Mouse (Mus musculus): ENCODE measurements at regions not wholly inside any gene's neighbourhood (a gene's known extent, or its start where the extent isn't known, plus 50 kb on each side); places are given as distances from the start of the nearest gene placed in this dataset.

DNA sequence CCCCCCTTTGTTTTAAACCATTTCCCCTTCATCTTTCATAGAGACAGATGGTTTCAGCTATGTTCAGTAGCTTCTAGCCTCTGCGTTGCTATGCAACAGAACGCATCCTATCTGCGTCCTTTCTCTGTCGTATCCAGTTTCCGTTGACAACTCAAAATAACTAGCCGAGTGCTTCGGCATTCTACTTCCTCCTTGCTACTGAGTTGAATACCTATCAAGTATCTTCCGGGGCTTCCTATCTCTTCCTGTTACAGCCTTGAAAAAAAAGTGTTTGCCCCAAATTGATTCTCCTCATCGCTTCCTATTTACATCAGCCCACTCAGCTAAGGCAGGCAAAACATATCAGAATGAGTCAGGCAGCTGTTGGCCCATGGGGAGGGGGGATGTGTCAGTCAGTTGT is 114.5 kb upstream of the Nr5a2 start:
- no peaks in the 10 kb centered on the region for H3K9me3 ChIP-seq (replicated peaks; ENCODE audit: control insufficient read depth, low read length)
- WGBS (ENCODE audit: insufficient replicate concordance): 4% methylated on average over 9 of the region's 9 CpGs
- peak; percentile 63 for ATAC-seq (ENCODE audit: low read depth)

DNA sequence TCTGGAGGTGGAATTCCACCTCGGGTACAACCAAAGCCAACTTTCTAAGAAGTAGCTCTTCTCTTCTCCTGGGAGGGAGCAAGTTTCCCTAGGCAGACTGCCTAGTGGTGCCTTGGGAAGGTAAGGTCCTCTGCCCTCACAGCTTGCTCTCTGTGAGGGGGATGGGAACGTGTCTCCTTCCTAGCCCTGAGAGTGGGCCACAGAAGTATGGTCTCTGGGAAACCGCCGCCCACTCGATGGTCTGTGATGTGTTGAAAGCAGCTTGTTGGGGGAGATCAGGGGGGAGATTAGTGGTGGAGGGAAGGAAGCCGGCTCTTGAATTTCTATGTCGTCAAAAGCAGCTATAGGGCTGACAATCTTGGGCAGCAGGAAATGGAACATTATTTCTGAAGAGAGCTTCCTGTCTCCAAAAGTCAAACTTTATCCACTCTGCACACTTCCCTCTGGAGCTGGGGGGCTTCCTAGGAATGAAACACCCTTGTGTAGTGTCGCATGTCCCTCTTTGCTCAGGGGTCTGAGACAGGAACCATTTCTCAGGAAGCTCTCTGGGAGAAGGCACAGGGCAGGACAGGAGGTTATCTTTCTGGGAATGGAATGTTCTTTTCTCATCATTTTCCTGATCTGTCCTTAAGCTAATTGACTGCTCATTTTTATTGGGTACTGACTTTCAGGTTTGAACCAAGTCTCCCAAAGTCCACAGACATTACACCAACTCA is 113.8 kb upstream of the Nr5a2 start:
- Histone ChIP-seq H3K27ac (ENCODE audit: low read length) (no peak overlapping the region), H3K9me3 (replicated peaks; ENCODE audit: control insufficient read depth, low read length) (no peaks in the 10 kb centered on the region), H3K27me3 (ENCODE audit: control insufficient read depth, insufficient read depth, low read depth, low read length) (no peaks in the 10 kb centered on the region), H3K4me2 (ENCODE audit: low read depth, low read length) (no peak overlapping the region), H3K9ac (ENCODE audit: low read depth, low read length) (no peak overlapping the region), H3K4me1 (ENCODE audit: control insufficient read depth, low read depth, low read length) (no peaks in the 10 kb centered on the region), H3K4me3 (ENCODE audit: low read depth, low read length) (no peak overlapping the region), H3K36me3 (ENCODE audit: control insufficient read depth, insufficient read depth) (no peaks in the 10 kb centered on the region)
- WGBS (ENCODE audit: insufficient replicate concordance): 14% methylated on average over 8 of the region's 8 CpGs
- peak; percentile 68 for ATAC-seq (ENCODE audit: low read depth)

More for the DNA sequence above, 114.5 kb upstream of the Nr5a2 start:
- Histone ChIP-seq H3K4me3 (ENCODE audit: low read depth, low read length) (no peak overlapping the region), H3K27me3 (ENCODE audit: control insufficient read depth, insufficient read depth, low read depth, low read length) (no peaks in the 10 kb centered on the region), H3K4me1 (ENCODE audit: control insufficient read depth, low read depth, low read length) (no peaks in the 10 kb centered on the region), H3K27ac (ENCODE audit: low read length) (no peak overlapping the region), H3K36me3 (ENCODE audit: control insufficient read depth, insufficient read depth) (no peaks in the 10 kb centered on the region), H3K9ac (ENCODE audit: low read depth, low read length) (no peak overlapping the region), H3K4me2 (ENCODE audit: low read depth, low read length) (no peak overlapping the region)

DNA sequence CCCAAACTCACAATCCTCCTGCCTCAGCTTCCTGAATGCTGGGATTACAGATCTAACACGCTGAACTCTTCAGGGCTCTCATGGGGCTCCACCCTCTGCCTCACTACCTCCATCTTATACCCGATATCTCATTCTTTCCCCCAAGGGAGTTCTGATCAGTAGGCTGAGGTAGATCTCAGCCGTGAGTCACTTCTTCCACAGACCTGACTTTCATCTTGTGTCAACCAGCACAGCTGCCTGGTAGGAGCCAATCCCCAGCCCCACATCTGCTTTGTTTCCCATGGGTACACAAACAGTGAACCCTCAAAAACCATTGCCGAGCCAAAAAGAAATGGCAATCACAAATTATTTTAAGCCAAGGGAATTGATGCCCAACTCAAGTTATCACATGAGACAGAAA is 100.7 kb upstream of the Nr5a2 start:
- Histone ChIP-seq H3K4me2 (ENCODE audit: low read depth, low read length) (no peak overlapping the region), H3K4me3 (ENCODE audit: low read depth, low read length) (no peak overlapping the region), H3K9me3 (replicated peaks; ENCODE audit: control insufficient read depth, low read length) (no peaks in the 10 kb centered on the region), H3K36me3 (ENCODE audit: control insufficient read depth, insufficient read depth) (no peaks in the 10 kb centered on the region), H3K4me1 (ENCODE audit: control insufficient read depth, low read depth, low read length) (no peaks in the 10 kb centered on the region), H3K9ac (ENCODE audit: low read depth, low read length) (no peak overlapping the region), H3K27ac (ENCODE audit: low read length) (no peak overlapping the region), H3K27me3 (ENCODE audit: control insufficient read depth, insufficient read depth, low read depth, low read length) (no peaks in the 10 kb centered on the region)
- ATAC-seq (ENCODE audit: low read depth): no peak
- WGBS (ENCODE audit: insufficient replicate concordance): 61% methylated on average over 4 of the region's 4 CpGs

DNA sequence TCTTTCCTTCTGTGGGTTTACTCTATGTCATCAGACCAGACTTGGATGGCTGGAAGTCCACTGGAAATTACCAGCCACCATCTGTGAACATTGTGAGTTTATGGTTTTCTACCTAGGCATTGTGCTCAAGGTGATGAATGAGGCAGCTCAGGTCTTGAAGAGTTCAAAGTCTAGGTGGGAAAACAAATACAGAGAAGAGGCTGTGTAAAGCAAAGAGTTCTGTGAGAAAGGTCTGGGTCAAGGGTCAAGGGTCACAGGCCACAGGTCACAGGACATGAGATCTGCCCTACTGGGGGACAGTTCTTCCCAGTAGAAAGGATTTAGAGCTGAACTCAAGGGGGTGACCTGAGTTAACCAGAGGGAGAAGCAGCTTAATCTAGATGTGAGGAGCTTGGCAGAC is 92.9 kb upstream of the Nr5a2 start:
- Histone ChIP-seq H3K27ac (ENCODE audit: low read length) (no peak overlapping the region), H3K4me2 (ENCODE audit: low read depth, low read length) (no peak overlapping the region), H3K36me3 (ENCODE audit: control insufficient read depth, insufficient read depth) (no peaks in the 10 kb centered on the region), H3K9ac (ENCODE audit: low read depth, low read length) (no peak overlapping the region), H3K4me3 (ENCODE audit: low read depth, low read length) (no peak overlapping the region), H3K27me3 (ENCODE audit: control insufficient read depth, insufficient read depth, low read depth, low read length) (no peaks in the 10 kb centered on the region), H3K4me1 (ENCODE audit: control insufficient read depth, low read depth, low read length) (no peaks in the 10 kb centered on the region), H3K9me3 (replicated peaks; ENCODE audit: control insufficient read depth, low read length) (no peaks in the 10 kb centered on the region)
- ATAC-seq (ENCODE audit: low read depth): no peak

DNA sequence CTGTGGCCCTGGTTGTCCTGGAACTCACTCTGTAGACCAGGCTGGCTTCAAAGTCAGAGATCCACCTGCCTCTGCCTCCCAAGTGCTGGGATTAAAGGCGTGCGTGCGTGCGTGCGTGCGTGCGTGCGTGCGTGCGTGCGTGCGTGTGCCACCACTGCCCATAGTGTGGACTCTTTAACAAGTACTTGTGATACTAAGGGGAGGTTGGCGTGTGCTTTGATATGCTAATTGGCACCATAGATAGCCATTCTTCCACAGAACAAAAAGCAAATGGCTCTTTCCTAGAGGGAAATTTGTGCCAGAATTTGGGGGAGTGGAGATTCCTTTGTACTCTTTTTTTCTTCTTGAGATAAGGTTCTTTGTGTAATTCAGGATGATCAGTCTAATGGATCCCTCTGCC is 91.3 kb upstream of the Nr5a2 start:
- H3K9me3 ChIP-seq (replicated peaks; ENCODE audit: control insufficient read depth, low read length): no peaks in the 10 kb centered on the region
- H3K4me1 ChIP-seq (ENCODE audit: control insufficient read depth, low read depth, low read length): no peaks in the 10 kb centered on the region
- no peak overlapping the region for H3K27ac ChIP-seq (ENCODE audit: low read length)
- no peak overlapping the region for H3K4me3 ChIP-seq (ENCODE audit: low read depth, low read length)
- no peak overlapping the region for H3K4me2 ChIP-seq (ENCODE audit: low read depth, low read length)
- H3K36me3 ChIP-seq (ENCODE audit: control insufficient read depth, insufficient read depth): no peaks in the 10 kb centered on the region
- WGBS (ENCODE audit: insufficient replicate concordance): 84% methylated on average over 13 of the region's 13 CpGs
- H3K27me3 ChIP-seq (ENCODE audit: control insufficient read depth, insufficient read depth, low read depth, low read length): no peaks in the 10 kb centered on the region
- no peak for ATAC-seq (ENCODE audit: low read depth)
- no peak overlapping the region for H3K9ac ChIP-seq (ENCODE audit: low read depth, low read length)

DNA sequence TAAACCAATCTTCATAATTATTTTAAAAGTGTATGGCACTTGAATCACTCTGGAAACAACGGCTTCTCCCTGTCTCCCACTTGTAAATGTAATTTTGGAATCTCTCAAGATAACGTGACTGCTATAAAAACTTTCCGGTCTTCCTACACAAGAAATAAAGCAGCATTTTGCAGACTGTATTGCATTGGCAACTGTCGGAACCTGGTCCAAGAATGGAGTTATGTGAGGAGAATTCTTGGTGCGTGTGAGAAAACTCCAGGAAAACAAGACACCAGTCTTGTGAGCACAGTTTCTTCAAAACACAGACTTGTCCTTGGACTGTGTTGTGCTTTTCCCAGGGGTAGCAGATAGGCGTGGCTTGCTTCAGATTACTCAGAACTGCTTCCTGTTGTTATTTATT is 83.8 kb upstream of the Nr5a2 start:
- no peak overlapping the region for H3K4me2 ChIP-seq (ENCODE audit: low read depth, low read length)
- no peaks in the 10 kb centered on the region for H3K9me3 ChIP-seq (replicated peaks; ENCODE audit: control insufficient read depth, low read length)
- H3K27me3 ChIP-seq (ENCODE audit: control insufficient read depth, insufficient read depth, low read depth, low read length): no peaks in the 10 kb centered on the region
- no peak overlapping the region for H3K4me3 ChIP-seq (ENCODE audit: low read depth, low read length)
- no peak overlapping the region for H3K27ac ChIP-seq (ENCODE audit: low read length)
- no peaks in the 10 kb centered on the region for H3K36me3 ChIP-seq (ENCODE audit: control insufficient read depth, insufficient read depth)
- no peak overlapping the region for H3K9ac ChIP-seq (ENCODE audit: low read depth, low read length)
- H3K4me1 ChIP-seq (ENCODE audit: control insufficient read depth, low read depth, low read length): no peaks in the 10 kb centered on the region
- ATAC-seq (ENCODE audit: low read depth): no peak
- WGBS (ENCODE audit: insufficient replicate concordance): 63% methylated on average over 6 of the region's 6 CpGs

DNA sequence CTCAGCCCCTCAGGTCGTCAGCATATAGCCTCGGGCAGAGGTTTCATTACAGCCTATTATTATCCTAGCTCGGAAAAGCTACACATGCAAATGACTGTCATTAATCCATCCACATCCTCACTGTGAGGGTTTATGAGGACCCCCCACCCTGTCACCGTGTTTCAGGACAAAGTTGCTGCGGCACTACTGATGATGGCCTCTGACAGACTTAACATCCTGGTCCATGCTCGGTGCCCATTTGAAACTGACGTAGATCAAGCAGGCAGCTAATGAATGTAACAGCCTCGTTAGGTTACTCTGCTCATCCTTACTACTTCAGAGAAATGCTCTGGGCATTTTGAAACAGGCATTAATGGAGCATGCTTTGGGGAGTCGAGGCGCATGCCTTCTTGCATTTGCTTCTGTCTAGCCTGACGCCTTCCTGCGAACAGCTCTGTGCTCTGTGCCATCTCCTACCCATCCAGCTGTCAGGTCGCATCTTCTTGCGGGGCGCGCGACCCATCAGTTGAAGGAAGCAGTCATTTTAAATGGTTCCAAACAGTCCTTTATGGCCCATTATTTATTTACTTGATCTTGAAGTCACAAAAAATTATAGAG is 82.3 kb upstream of the Nr5a2 start:
- H3K4me2 ChIP-seq (ENCODE audit: low read depth, low read length): no peak overlapping the region
- WGBS (ENCODE audit: insufficient replicate concordance): 75% methylated on average over 17 of the region's 17 CpGs
- no peak for ATAC-seq (ENCODE audit: low read depth)
- no peak overlapping the region for H3K4me3 ChIP-seq (ENCODE audit: low read depth, low read length)
- no peak overlapping the region for H3K27ac ChIP-seq (ENCODE audit: low read length)
- no peaks in the 10 kb centered on the region for H3K27me3 ChIP-seq (ENCODE audit: control insufficient read depth, insufficient read depth, low read depth, low read length)
- H3K4me1 ChIP-seq (ENCODE audit: control insufficient read depth, low read depth, low read length): no peaks in the 10 kb centered on the region
- H3K9me3 ChIP-seq (replicated peaks; ENCODE audit: control insufficient read depth, low read length): no peaks in the 10 kb centered on the region
- no peak overlapping the region for H3K9ac ChIP-seq (ENCODE audit: low read depth, low read length)
- H3K36me3 ChIP-seq (ENCODE audit: control insufficient read depth, insufficient read depth): no peaks in the 10 kb centered on the region

DNA sequence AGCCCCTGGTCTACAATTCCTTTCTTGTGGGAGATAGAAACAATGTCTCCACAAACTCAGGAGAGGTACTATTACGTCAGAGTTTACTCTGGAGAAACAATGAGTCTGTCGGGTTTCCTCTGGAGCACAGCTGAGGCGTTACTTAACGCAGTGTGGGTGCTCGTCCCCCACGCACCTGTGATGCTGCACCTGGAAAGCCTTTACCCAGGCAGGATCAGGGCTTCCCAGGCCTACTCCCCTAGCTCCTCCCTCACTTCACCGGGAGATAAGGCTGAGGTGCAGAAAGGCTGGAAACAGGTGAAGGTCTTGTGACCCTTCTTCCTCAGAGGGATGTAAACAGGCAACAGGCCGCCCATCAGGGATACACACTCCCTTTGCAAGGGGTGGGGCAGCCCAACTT is 80.7 kb upstream of the Nr5a2 start:
- no peaks in the 10 kb centered on the region for H3K9me3 ChIP-seq (replicated peaks; ENCODE audit: control insufficient read depth, low read length)
- H3K4me2 ChIP-seq (ENCODE audit: low read depth, low read length): no peak overlapping the region
- no peak for ATAC-seq (ENCODE audit: low read depth)
- no peak overlapping the region for H3K4me3 ChIP-seq (ENCODE audit: low read depth, low read length)
- H3K27ac ChIP-seq (ENCODE audit: low read length): no peak overlapping the region
- no peaks in the 10 kb centered on the region for H3K36me3 ChIP-seq (ENCODE audit: control insufficient read depth, insufficient read depth)
- no peaks in the 10 kb centered on the region for H3K4me1 ChIP-seq (ENCODE audit: control insufficient read depth, low read depth, low read length)
- H3K27me3 ChIP-seq (ENCODE audit: control insufficient read depth, insufficient read depth, low read depth, low read length): no peaks in the 10 kb centered on the region
- WGBS (ENCODE audit: insufficient replicate concordance): 44% methylated on average over 8 of the region's 8 CpGs
- no peak overlapping the region for H3K9ac ChIP-seq (ENCODE audit: low read depth, low read length)

DNA sequence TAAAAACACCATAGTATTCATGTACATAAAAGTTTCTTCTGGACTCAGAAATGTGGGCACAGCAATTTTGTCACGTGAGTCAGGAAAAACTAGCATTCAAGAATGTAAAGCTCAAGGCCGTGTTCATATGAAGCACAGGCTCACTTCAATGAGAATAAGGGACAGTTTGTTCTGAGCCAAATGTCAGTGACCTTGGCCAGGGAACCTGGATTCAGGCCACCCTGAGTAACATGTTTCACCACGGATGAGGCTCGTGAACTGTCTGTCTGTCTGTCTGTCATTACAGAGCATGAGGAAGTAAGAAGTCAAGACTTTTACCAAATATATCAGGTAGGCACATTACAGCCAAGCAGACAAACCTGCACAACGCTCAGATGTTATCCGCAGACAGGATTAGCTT is 74.3 kb upstream of the Nr5a2 start:
- no peak for ATAC-seq (ENCODE audit: low read depth)
- no peak overlapping the region for H3K27ac ChIP-seq (ENCODE audit: low read length)

More for the DNA sequence above, 74.3 kb upstream of the Nr5a2 start:
- no peak overlapping the region for H3K4me3 ChIP-seq (ENCODE audit: low read depth, low read length)
- 58% methylated on average over 6 of the region's 6 CpGs for WGBS (ENCODE audit: insufficient replicate concordance)
- no peaks in the 10 kb centered on the region for H3K27me3 ChIP-seq (ENCODE audit: control insufficient read depth, insufficient read depth, low read depth, low read length)
- H3K9me3 ChIP-seq (replicated peaks; ENCODE audit: control insufficient read depth, low read length): no peaks in the 10 kb centered on the region
- no peak overlapping the region for H3K9ac ChIP-seq (ENCODE audit: low read depth, low read length)
- H3K4me2 ChIP-seq (ENCODE audit: low read depth, low read length): no peak overlapping the region
- H3K4me1 ChIP-seq (ENCODE audit: control insufficient read depth, low read depth, low read length): no peaks in the 10 kb centered on the region
- H3K36me3 ChIP-seq (ENCODE audit: control insufficient read depth, insufficient read depth): no peaks in the 10 kb centered on the region

All from liver, embryonic 16.5 days (tissue).